Mouse (Mus musculus): ENCODE results near the gene Fgfr2.

The Fgfr2 gene

DNA sequence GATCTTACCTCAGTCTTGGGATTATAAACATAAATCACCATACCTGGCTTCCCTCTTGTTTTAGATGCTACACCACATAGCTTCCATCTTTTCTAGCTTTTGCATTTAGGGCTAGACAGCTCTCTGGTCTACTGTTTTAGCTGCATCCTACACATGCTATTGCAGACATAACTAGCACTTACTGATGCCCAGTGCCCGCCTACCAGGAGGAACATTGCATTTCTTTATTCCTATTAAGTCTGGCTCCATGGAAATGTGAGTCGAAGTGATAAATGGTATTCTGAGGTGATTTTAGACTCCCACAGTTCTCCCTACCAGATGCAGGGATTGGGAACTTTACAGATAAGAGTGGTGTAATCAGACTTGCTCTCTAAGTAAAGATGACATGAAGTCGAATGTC is 713.3 kb downstream of the Fgfr2 start:
- in situ Hi-C loops (cut with MboI, MseI), result no loop called here

GRCm38 (mm10) chr7:132402377-132403084 is 720.6 kb downstream of the Fgfr2 start:
- in situ Hi-C loops (cut with MboI, MseI), result no loop called here

GRCm38 (mm10) chr7:132398487-132398886 is 724.7 kb downstream of the Fgfr2 start:
- in situ Hi-C loops (cut with MboI, MseI), result no loop called here

- in situ Hi-C loops (cut with MboI, MseI), result no loop called here
Measured at GRCm38 (mm10) chr7:132396661-132397322, 726.4 kb downstream of the Fgfr2 start.

GRCm38 (mm10) chr7:132393582-132394175 is 729.5 kb downstream of the Fgfr2 start:
- in situ Hi-C loops (cut with MboI, MseI), result no loop called here

- in situ Hi-C loops (cut with MboI, MseI), result no loop called here
Measured at GRCm38 (mm10) chr7:132393014-132393406, 730.1 kb downstream of the Fgfr2 start.

- in situ Hi-C loops (cut with MboI, MseI), result no loop called here
Measured at GRCm38 (mm10) chr7:132392233-132393013, 730.7 kb downstream of the Fgfr2 start.

DNA sequence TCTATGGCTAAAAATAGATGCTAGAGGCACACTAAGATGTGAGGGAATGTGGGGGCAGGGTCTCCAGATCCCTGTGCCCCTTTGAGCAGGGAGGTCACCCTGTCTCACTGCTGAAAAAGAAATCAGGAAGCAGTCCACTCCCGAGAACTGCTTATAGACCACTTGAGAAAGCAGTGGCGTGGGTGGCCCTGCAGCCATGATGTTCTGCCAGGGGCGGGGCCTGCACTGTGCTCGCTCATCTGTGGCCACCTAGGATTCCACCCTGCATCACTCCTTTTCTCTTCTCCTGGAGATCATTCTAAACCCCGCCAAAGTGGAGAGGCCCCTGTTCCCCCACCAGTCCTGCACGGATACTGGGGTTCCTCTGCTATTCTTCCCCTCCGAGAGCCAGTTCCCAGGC is 733.7 kb downstream of the Fgfr2 start:
- in situ Hi-C loops (cut with MboI, MseI), result no loop called here

DNA sequence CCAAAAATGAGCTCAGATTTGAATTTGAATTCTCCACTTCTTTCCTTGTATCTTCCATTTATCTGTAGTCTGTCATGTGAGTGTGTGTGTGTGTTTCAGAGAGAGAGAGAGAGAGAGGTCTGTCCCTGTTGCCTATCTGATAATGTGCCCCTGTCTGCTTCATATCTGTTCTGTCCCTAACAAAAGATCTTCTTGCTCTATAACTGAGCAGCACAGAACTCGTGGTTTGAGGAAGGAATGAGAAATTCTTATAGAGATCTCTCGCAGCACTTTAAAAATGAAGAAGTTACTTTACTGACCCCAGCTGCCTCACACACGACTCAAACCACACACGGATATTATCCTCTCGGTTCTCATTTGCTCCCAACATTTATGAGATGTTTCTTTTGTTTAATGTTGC is 735.6 kb downstream of the Fgfr2 start:
- in situ Hi-C loops (cut with MboI, MseI), result no loop called here

DNA sequence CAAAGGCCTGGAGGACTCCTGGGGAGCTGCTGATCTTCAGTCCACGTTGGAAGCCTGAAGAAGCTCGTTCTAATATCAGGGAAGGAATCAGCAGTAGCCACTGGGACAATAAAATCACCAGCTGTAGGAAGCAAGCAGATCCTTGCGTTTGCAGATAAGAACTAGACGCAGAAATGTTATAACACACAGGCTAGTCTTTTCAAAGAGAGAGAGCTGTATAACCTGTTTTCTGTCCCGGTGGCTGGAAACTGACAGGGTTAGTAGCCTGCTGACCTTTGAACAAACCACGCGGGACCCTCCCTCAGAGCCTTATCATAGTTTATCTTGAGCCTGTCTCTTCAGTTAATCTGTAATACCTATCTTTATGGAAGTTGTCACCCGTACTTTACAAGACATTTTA is 736.8 kb downstream of the Fgfr2 start:
- in situ Hi-C loops (cut with MboI, MseI), result no loop called here

DNA sequence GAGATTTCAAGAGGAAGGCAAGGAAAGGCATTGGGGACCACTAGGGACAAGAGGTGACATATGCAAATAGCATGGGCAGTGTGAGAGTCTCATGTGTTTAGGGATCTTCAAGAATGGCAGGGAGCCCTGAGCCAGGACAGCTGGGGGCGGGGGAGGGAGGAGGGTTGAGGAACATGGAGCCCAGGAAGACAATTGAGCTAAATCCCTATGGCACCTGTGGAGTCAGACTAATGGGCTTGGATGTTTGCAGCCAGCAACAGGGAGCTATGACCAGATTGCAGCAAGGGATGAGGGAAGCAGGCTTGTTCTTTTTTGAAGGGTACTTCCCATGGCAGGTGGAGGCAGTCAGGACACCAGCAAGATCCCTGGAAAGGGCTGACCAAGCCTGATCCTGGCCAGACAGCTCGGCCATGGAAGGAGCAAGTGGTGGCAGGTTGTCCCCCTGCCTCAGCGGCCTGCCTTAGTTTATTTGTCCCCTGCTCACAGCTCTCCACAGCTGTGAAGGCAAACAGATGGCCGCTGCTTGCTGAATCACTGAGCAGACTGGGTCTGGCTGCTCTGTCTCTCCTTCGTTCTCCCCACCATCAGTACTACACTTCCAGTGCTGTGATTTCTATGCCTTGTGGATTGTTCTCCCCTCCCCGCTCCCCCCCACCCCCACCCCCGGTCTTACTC is 737.6 kb downstream of the Fgfr2 start:
- in situ Hi-C loops (cut with MboI, MseI), result no loop called here

DNA sequence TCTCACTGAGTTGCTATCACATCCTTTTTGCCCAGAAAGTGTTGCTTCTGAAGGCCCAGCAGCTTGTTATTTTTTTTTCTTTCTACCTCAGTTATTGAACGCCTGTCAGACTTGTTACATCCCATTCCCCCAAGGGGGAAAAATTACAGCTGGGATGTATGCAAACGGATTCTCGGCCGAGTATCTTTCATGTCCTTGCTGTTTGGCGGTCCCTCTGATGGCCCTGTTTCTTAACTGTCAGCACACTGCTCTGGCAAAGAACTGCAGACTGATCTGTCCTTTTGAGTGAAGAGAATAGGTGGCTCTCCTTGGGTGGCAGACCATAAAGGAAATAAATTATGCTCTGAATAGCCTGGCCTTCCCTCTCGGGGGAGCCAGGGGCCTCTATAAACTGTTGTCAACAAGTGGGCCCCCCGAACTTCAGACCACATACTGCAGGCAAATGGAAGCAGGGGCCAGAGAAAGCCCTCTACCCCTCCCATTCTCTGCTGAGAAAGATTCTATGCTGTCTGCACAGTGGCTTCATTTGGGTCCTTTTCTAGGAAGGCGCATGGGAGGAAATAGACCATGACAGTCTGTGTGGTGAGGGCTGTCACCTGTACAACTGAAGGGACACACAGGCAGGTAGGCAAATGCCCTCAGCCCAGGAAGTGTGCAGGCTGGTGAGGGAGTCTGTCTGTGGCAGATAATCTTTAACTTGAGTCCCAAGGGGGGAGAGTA is 738.3 kb downstream of the Fgfr2 start:
- in situ Hi-C loops (cut with MboI, MseI), result no loop called here

GRCm38 (mm10) chr7:132380634-132381336 is 742.4 kb downstream of the Fgfr2 start:
- in situ Hi-C loops (cut with MboI, MseI), result no loop called here

GRCm38 (mm10) chr7:132377913-132378312 is 745.2 kb downstream of the Fgfr2 start:
- in situ Hi-C loops (cut with MboI, MseI), result loop anchor here in 1 of 2 experiments (10.0 kb wide), 1 partner anchor 1533 kb away; no protein-coding TSS in a partner anchor

DNA sequence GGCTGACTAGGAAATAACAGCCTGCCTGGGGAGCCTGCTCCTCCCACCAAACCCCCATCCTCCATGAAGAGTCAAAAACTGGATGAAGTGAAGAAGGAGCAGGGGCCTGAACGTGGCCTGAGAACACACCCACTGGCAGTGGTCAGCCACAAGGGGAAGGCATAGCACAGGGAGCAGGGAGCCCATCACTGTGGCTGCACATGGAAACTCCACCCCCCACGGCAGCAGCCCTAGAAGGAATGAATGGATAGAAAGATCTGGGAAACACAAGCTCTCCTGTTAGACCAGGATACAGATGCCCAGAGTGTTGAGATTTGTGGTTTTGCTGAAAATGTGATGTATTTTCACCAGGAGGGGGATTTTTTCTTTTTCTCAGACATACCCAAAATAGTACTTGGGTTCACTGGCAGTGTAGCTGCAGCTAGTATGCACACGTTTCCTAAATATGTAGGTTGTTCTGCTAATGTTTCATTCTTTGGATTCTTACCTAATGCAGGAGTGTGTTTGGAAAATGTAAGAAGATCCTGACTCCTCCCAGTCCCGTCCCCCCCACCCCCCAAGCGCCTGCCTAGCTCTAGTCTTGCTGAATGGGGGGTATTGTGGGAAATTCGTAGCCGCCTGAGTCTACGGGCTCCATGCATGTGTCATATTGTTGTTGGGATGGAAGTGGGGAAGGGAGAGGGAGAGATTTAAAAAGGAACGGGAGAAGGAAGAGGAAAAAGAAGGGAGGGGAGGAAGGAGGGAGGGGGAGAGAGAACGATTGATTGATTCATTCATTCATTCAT is 749.4 kb downstream of the Fgfr2 start:
- in situ Hi-C loops (cut with MboI, MseI), result loop anchor here in 1 of 2 experiments (10.0 kb wide), 1 partner anchor 1529 kb away; no protein-coding TSS in a partner anchor

GRCm38 (mm10) chr7:132372752-132373513 is 750.2 kb downstream of the Fgfr2 start:
- in situ Hi-C loops (cut with MboI, MseI), result loop anchor here in 1 of 2 experiments (10.0 kb wide), 1 partner anchor 1528 kb away; no protein-coding TSS in a partner anchor

- in situ Hi-C loops (cut with MboI, MseI), result loop anchor here in 1 of 2 experiments (10.0 kb wide), 1 partner anchor 1527 kb away; no protein-coding TSS in a partner anchor
Measured at GRCm38 (mm10) chr7:132371832-132372231, 751.3 kb downstream of the Fgfr2 start.

- in situ Hi-C loops (cut with MboI, MseI), result loop anchor here in 1 of 2 experiments (10.0 kb wide), 1 partner anchor 1525 kb away; no protein-coding TSS in a partner anchor
Measured at GRCm38 (mm10) chr7:132369784-132370183, 753.4 kb downstream of the Fgfr2 start.

All from T-helper 17 cell (primary cell).